20 mouse cellular contexts compared by ENCODE assay signal in genomic region chr1:39913256-39913655, GRCm38 (mm10). TPM values are rescaled to one million over a fixed set of nuclear protein-coding genes. Genes with fewer than 3 reads are reported as not detected.
DNase-seq lines count a peak whose midpoint lies in the region; ATAC-seq and TF ChIP-seq lines count a peak whose summit lies in the region.
"Had no signal": no experiment of that assay in that cellular context is flagged by ENCODE, and none has a peak within 500 bp of the region (broad histone marks: within the 10 kb centered on the region; RNA-seq: fewer than 3 reads in every experiment).

No protein-coding gene starts in this region.

- no peaks in the 10 kb centered on the region for H3K9me3 ChIP-seq in hindbrain, embryonic 15.5 days
- no peaks in the 10 kb centered on the region for H3K9me3 ChIP-seq in hindbrain, embryonic 12.5 days (replicated peaks)
- no peaks in the 10 kb centered on the region; the same call in 1 of the 2 replicates for H3K9me3 ChIP-seq in midbrain, embryonic 16.5 days (replicated peaks; ENCODE audit: control insufficient read depth, low read length, poor library complexity, severe bottlenecking)
- no peaks in the 10 kb centered on the region for H3K9me3 ChIP-seq in midbrain, postnatal 0 days (ENCODE audit: low read length)
- H3K9me3 ChIP-seq: forebrain, embryonic 13.5 days; G1E; heart, embryonic 13.5 days had no signal

- no peak for TF ChIP-seq CTCF in midbrain, postnatal 0 days (IDR thresholded peaks at IDR 0.05)

- peaks cover 66% of the 10 kb centered on the region for H3K4me1 ChIP-seq in hindbrain, embryonic 15.5 days (replicated peaks)
- H3K4me1 ChIP-seq in hindbrain, embryonic 12.5 days, result peaks cover 36% of the 10 kb centered on the region
- peaks cover 25% of the 10 kb centered on the region for H3K4me1 ChIP-seq in midbrain, embryonic 16.5 days (ENCODE audit: control insufficient read depth, insufficient read depth, low read length)
- H3K4me1 ChIP-seq in midbrain, postnatal 0 days (ENCODE audit: insufficient read depth, low read length), result 0 out of 2 replicates have a peak, but pooled peaks cover 6% of the 10 kb centered on the region

- H3K27ac ChIP-seq in hindbrain, embryonic 15.5 days (replicated peaks), result no peak overlapping the region
- H3K27ac ChIP-seq in hindbrain, embryonic 12.5 days, result no peak overlapping the region
- no peak overlapping the region for H3K27ac ChIP-seq in midbrain, embryonic 16.5 days (ENCODE audit: low read length)
- no peak overlapping the region for H3K27ac ChIP-seq in midbrain, postnatal 0 days (ENCODE audit: low read depth, low read length)
- H3K27ac ChIP-seq: embryonic facial prominence, embryonic 13.5 days; forebrain, embryonic 13.5 days; gastrocnemius, adult 2 months; heart, embryonic 13.5 days; hindbrain, embryonic 14.5 days had no signal

- no peaks in the 10 kb centered on the region for H3K27me3 ChIP-seq in hindbrain, embryonic 15.5 days
- no peaks in the 10 kb centered on the region for H3K27me3 ChIP-seq in hindbrain, embryonic 12.5 days
- no peaks in the 10 kb centered on the region for H3K27me3 ChIP-seq in midbrain, embryonic 16.5 days (ENCODE audit: control insufficient read depth, insufficient read depth, low read depth, low read length)
- no peaks in the 10 kb centered on the region for H3K27me3 ChIP-seq in midbrain, postnatal 0 days (ENCODE audit: insufficient read depth, low read length)
- H3K27me3 ChIP-seq: embryonic facial prominence, embryonic 13.5 days; forebrain, embryonic 13.5 days; heart, embryonic 13.5 days had no signal

- 0 out of 2 replicates have a peak, but pooled peaks have one; percentile 8 for ATAC-seq in hindbrain, embryonic 15.5 days (ENCODE audit: low FRiP score, low read depth)
- no peak for ATAC-seq in hindbrain, embryonic 12.5 days (ENCODE audit: low FRiP score)
- ATAC-seq in midbrain, embryonic 16.5 days, result 0 out of 2 replicates have a peak, but pooled peaks have one; percentile 2
- ATAC-seq in midbrain, postnatal 0 days (ENCODE audit: low FRiP score), result no peak
- ATAC-seq: forebrain, embryonic 13.5 days; forebrain, postnatal 0 days had no signal

- H3K4me2 ChIP-seq in hindbrain, embryonic 15.5 days, result no peak overlapping the region
- no peak overlapping the region for H3K4me2 ChIP-seq in hindbrain, embryonic 12.5 days (replicated peaks)
- H3K4me2 ChIP-seq in midbrain, embryonic 16.5 days (ENCODE audit: low read length), result no peak overlapping the region
- H3K4me2 ChIP-seq in midbrain, postnatal 0 days (ENCODE audit: low read depth, low read length, poor library complexity, severe bottlenecking), result no peak overlapping the region
- H3K4me2 ChIP-seq: embryonic facial prominence, embryonic 13.5 days; forebrain, embryonic 13.5 days; heart, embryonic 13.5 days; hindbrain, embryonic 14.5 days had no signal

- H3K36me3 ChIP-seq in hindbrain, embryonic 15.5 days, result peaks cover 10% of the 10 kb centered on the region
- H3K36me3 ChIP-seq in hindbrain, embryonic 12.5 days, result peaks cover 41% of the 10 kb centered on the region
- no peaks in the 10 kb centered on the region for H3K36me3 ChIP-seq in midbrain, embryonic 16.5 days (ENCODE audit: control insufficient read depth, insufficient read depth, low read length)
- no peaks in the 10 kb centered on the region for H3K36me3 ChIP-seq in midbrain, postnatal 0 days (ENCODE audit: insufficient read depth, low read length)
- H3K36me3 ChIP-seq: G1E had no signal

- WGBS in hindbrain, embryonic 15.5 days, result 78% methylated on average over 4 of the region's 4 CpGs
- WGBS in hindbrain, embryonic 12.5 days, result 90% methylated on average over 4 of the region's 4 CpGs
- WGBS in midbrain, embryonic 16.5 days, result 81% methylated on average over 4 of the region's 4 CpGs
- WGBS in midbrain, postnatal 0 days, result 78% methylated on average over 4 of the region's 4 CpGs

- no peak overlapping the region for H3K4me3 ChIP-seq in hindbrain, embryonic 15.5 days
- H3K4me3 ChIP-seq in hindbrain, embryonic 12.5 days, result no peak overlapping the region
- no peak overlapping the region for H3K4me3 ChIP-seq in midbrain, embryonic 16.5 days (ENCODE audit: low read depth, low read length)
- no peak overlapping the region for H3K4me3 ChIP-seq in midbrain, postnatal 0 days (ENCODE audit: low read depth, low read length)
- H3K4me3 ChIP-seq: embryonic facial prominence, embryonic 13.5 days; forebrain, embryonic 13.5 days; gastrocnemius, adult 2 months; heart, embryonic 13.5 days had no signal

- DNase-seq in midbrain, postnatal 0 days (ENCODE audit: low spot score), result no peak
- DNase-seq in induced T-regulatory cell, adult 2 months (ENCODE audit: low read depth), result peak; percentile 33
- DNase-seq in frontal cortex, adult 2 months (ENCODE audit: extremely low spot score in 1 of 2, low spot score in 1 of 2), result no peak
- no peak for DNase-seq in B cell, adult 2 months
- DNase-seq: adrenal gland, postnatal 14 days; cerebellum, adult 11-12 months; cerebellum, adult 9-10 months; cerebellum, postnatal 36 days; forebrain, postnatal 0 days; gastrocnemius, adult 2 months; gastrocnemius, postnatal 25 days; heart, postnatal 36 days had no signal

- H3K9ac ChIP-seq in hindbrain, embryonic 15.5 days, result no peak overlapping the region
- H3K9ac ChIP-seq in hindbrain, embryonic 12.5 days, result no peak overlapping the region
- H3K9ac ChIP-seq in midbrain, embryonic 16.5 days (ENCODE audit: low read depth, low read length), result no peak overlapping the region
- H3K9ac ChIP-seq in midbrain, postnatal 0 days (replicated peaks; ENCODE audit: low read length, poor library complexity, severe bottlenecking), result no peak overlapping the region
- H3K9ac ChIP-seq: embryonic facial prominence, embryonic 13.5 days; forebrain, embryonic 13.5 days; forebrain, postnatal 0 days; heart, embryonic 13.5 days; hindbrain, embryonic 14.5 days had no signal

RNA-seq across cellular contexts. Expression of gene Map4k4, which starts 12.5 kb away (rescaled TPM):
- 41.5 and 42.6 TPM in 2 replicates for polyA plus RNA-seq in hindbrain, embryonic 15.5 days (2015; fragmentation: Nextera tagmentation; extraction: Ambion mirVana)
- polyA plus RNA-seq in hindbrain, embryonic 12.5 days (2016; fragmentation: Nextera tagmentation; extraction: Ambion mirVana), result 65.6 and 66.2 TPM in 2 replicates
- 31.4 and 38.4 TPM in 2 replicates for polyA plus RNA-seq in midbrain, embryonic 16.5 days (2015; fragmentation: Nextera tagmentation; extraction: Ambion mirVana)
- 185 and 191 TPM in 2 replicates for total RNA-seq in midbrain, postnatal 0 days (2014; rRNA removed)
- polyA plus RNA-seq in midbrain, postnatal 0 days (2015; fragmentation: Nextera tagmentation; extraction: Ambion mirVana), result 16.0 and 30.6 TPM in 2 replicates
- polyA plus RNA-seq in frontal cortex, adult 2 months (2012; rRNA removed), result 133 TPM in 2 replicates

Comparison
In these comparisons a context has a peak if more than half of its experiments do, and no peak if none do; other contexts are left out.
1. ATAC-seq: peak in hindbrain, embryonic 15.5 days (single experiment) and midbrain, embryonic 16.5 days (single experiment); none in hindbrain, embryonic 12.5 days (single experiment) and midbrain, postnatal 0 days (single experiment).